Mouse (Mus musculus) CH12.LX (cell line): ENCODE results near the gene Rora. TPM values are rescaled to one million over a fixed set of nuclear protein-coding genes. Genes with fewer than 3 reads are reported as not detected.

Source experiments
- DNase-seq: peaks from one replicate; pipeline ENCODE4 v3.0.0-alpha.2; 2013; ENCODE audit errors: extremely low read depth
- H3K27ac ChIP-seq: 2 replicates; pipeline ENCODE4 v1.5.1; 2012; ENCODE audit warnings: low read depth, mild to moderate bottlenecking, control low read depth, moderate library complexity; ENCODE audit not compliant: insufficient read depth
- H3K27me3 ChIP-seq: replicated peaks from 2 replicates; pipeline ENCODE3; 2012; ENCODE audit warnings: inconsistent platforms
- H3K36me3 ChIP-seq, 2 experiments: replicated peaks in 1 of 2; 2 replicates each; pipeline versions ENCODE3 to v1.6.1; 2012; ENCODE audit warnings: inconsistent platforms in 1 of 2, low read length in 1 of 2, mild to moderate bottlenecking in 1 of 2, mixed read lengths in 1 of 2, moderate library complexity in 1 of 2; ENCODE audit not compliant: control insufficient read depth in 1 of 2, insufficient read depth in 1 of 2
- H3K4me1 ChIP-seq, 2 experiments: 2 replicates each; pipeline ENCODE4 v1.6.1; 2012; ENCODE audit warnings: inconsistent platforms in 1 of 2, moderate library complexity in 1 of 2; ENCODE audit not compliant: insufficient read depth in 2 of 2, control insufficient read depth in 1 of 2
- H3K4me2 ChIP-seq: 2 replicates; pipeline ENCODE4 v1.6.1; 2012; ENCODE audit warnings: low read depth, mild to moderate bottlenecking, control low read depth; ENCODE audit not compliant: poor library complexity, insufficient read depth, severe bottlenecking
- H3K4me3 ChIP-seq, 3 experiments: fragments of 150-350 bp in 1 of 3; sonication (generic) in 1 of 3; replicated peaks in 1 of 3; 2 replicates each; pipeline versions ENCODE3 to v1.5.1; 2011 to 2012; ENCODE audit warnings: low read depth in 2 of 3, low read length in 2 of 3, mild to moderate bottlenecking in 2 of 3, moderate library complexity in 2 of 3, control low read depth in 1 of 3, improper control_type of control experiment in 1 of 3, inconsistent platforms in 1 of 3, mixed read lengths in 1 of 3; ENCODE audit not compliant: poor library complexity in 1 of 3
- H3K79me2 ChIP-seq: replicated peaks from 2 replicates; pipeline ENCODE4 v1.6.1; 2012; ENCODE audit warnings: mild to moderate bottlenecking, moderate library complexity; ENCODE audit not compliant: control insufficient read depth, poor library complexity, insufficient read depth, severe bottlenecking; ENCODE audit errors: extremely low read depth
- H3K9ac ChIP-seq: 2 replicates; pipeline ENCODE4 v1.6.1; 2012; ENCODE audit warnings: low read depth, mild to moderate bottlenecking, control low read depth, moderate library complexity; ENCODE audit not compliant: insufficient read depth
- H3K9me3 ChIP-seq: replicated peaks from 2 replicates; pipeline ENCODE3; 2012; ENCODE audit warnings: low read length, inconsistent platforms, mixed read lengths
- BHLHE40 ChIP-seq: IDR thresholded peaks from 2 replicates; pipeline ENCODE4 v1.6.1; 2011; ENCODE audit warnings: mild to moderate bottlenecking, low read depth, low read length, improper control_type of control experiment
- CHD1 ChIP-seq: IDR thresholded peaks from 2 replicates; pipeline ENCODE4 v1.6.1; 2012; ENCODE audit warnings: low read depth, low read length, improper control_type of control experiment, inconsistent platforms
- CTCF ChIP-seq, 2 experiments: IDR thresholded peaks in 1 of 2; conservative IDR thresholded peaks in 1 of 2; 2 replicates each; pipeline ENCODE4 v1.5.1; 2011 to 2012; ENCODE audit warnings: low read depth in 2 of 2, low read length in 2 of 2, improper control_type of control experiment in 1 of 2, inconsistent platforms in 1 of 2, mild to moderate bottlenecking in 1 of 2, moderate library complexity in 1 of 2
- E2F4 ChIP-seq: IDR thresholded peaks from 2 replicates; pipeline ENCODE4 v1.6.1; 2011; ENCODE audit warnings: low read depth, low read length, improper control_type of control experiment; ENCODE audit not compliant: insufficient replicate concordance
- EP300 ChIP-seq: IDR thresholded peaks from 2 replicates; pipeline ENCODE4 v1.6.1; 2011; ENCODE audit warnings: low read length, improper control_type of control experiment
- ETS1 ChIP-seq: conservative IDR thresholded peaks from 2 replicates; pipeline ENCODE4 v1.6.1; 2012; ENCODE audit warnings: low read depth, mild to moderate bottlenecking, inconsistent platforms, low read length, improper control_type of control experiment, moderate library complexity
- GABPA ChIP-seq: IDR thresholded peaks from 2 replicates; pipeline ENCODE4 v1.6.1; 2012; ENCODE audit warnings: low read depth, low read length, improper control_type of control experiment, inconsistent platforms; ENCODE audit not compliant: insufficient replicate concordance
- HCFC1 ChIP-seq: IDR thresholded peaks from 2 replicates; pipeline ENCODE4 v1.6.1; 2012; ENCODE audit warnings: low read depth, mild to moderate bottlenecking, inconsistent platforms, low read length, improper control_type of control experiment
- IRF4 ChIP-seq: IDR thresholded peaks from 2 replicates; pipeline ENCODE4 v1.6.1; 2014; ENCODE audit warnings: low read depth, mild to moderate bottlenecking, inconsistent platforms, low read length, improper control_type of control experiment
- JUN ChIP-seq: IDR thresholded peaks from 2 replicates; pipeline ENCODE4 v1.6.1; 2011; ENCODE audit warnings: low read depth, mild to moderate bottlenecking, low read length, improper control_type of control experiment, moderate library complexity; ENCODE audit not compliant: insufficient read depth
- JUND ChIP-seq: conservative IDR thresholded peaks from 2 replicates; pipeline ENCODE4 v1.6.1; 2011; ENCODE audit warnings: low read depth, low read length, improper control_type of control experiment
- MAX ChIP-seq: IDR thresholded peaks from 2 replicates; pipeline ENCODE4 v1.6.1; 2011; ENCODE audit warnings: low read length, improper control_type of control experiment
- MAZ ChIP-seq: IDR thresholded peaks from 2 replicates; pipeline ENCODE4 v1.6.1; 2012; ENCODE audit warnings: low read depth, mild to moderate bottlenecking, inconsistent platforms, low read length, improper control_type of control experiment, moderate library complexity
- MXI1 ChIP-seq: IDR thresholded peaks from 2 replicates; pipeline ENCODE4 v1.6.1; 2011; ENCODE audit warnings: mild to moderate bottlenecking, low read depth, low read length, improper control_type of control experiment
- MYC ChIP-seq: IDR thresholded peaks from 2 replicates; pipeline ENCODE4 v1.6.1; 2011; ENCODE audit warnings: low read depth, mild to moderate bottlenecking, improper control_type of control experiment, low read length
- NELFE ChIP-seq: IDR thresholded peaks from 2 replicates; pipeline ENCODE4 v1.6.1; 2011; ENCODE audit warnings: low read depth, low read length, improper control_type of control experiment
- NRF1 ChIP-seq: IDR thresholded peaks from 2 replicates; pipeline ENCODE4 v1.6.1; 2014; ENCODE audit warnings: low read depth, mild to moderate bottlenecking, inconsistent platforms, low read length, improper control_type of control experiment, moderate library complexity
- PAX5 ChIP-seq: IDR thresholded peaks from 2 replicates; pipeline ENCODE4 v1.6.1; 2012; ENCODE audit warnings: low read length, inconsistent platforms, mixed read lengths
- POLR2A ChIP-seq: IDR thresholded peaks from 2 replicates; pipeline ENCODE4 v1.6.1; 2011; ENCODE audit warnings: low read depth, mild to moderate bottlenecking, improper control_type of control experiment, low read length
- POLR2AphosphoS2 ChIP-seq: IDR thresholded peaks from 2 replicates; pipeline ENCODE4 v1.6.1; 2011; ENCODE audit warnings: low read depth, low read length, improper control_type of control experiment
- RAD21 ChIP-seq: IDR thresholded peaks from 2 replicates; pipeline ENCODE4 v1.6.1; 2011; ENCODE audit warnings: low read depth, mild to moderate bottlenecking, low read length, improper control_type of control experiment, moderate library complexity
- SIN3A ChIP-seq: IDR thresholded peaks from 2 replicates; pipeline ENCODE4 v1.6.1; 2012; ENCODE audit warnings: low read length, improper control_type of control experiment, inconsistent platforms
- SMC3 ChIP-seq: IDR thresholded peaks from 2 replicates; pipeline ENCODE4 v1.6.1; 2011; ENCODE audit warnings: low read depth, low read length, improper control_type of control experiment
- TBP ChIP-seq: conservative IDR thresholded peaks from 2 replicates; pipeline ENCODE4 v1.6.1; 2011; ENCODE audit warnings: low read depth, low read length, improper control_type of control experiment
- UBTF ChIP-seq: IDR thresholded peaks from 2 replicates; pipeline ENCODE4 v1.6.1; 2012; ENCODE audit warnings: low read depth, mild to moderate bottlenecking, inconsistent platforms, low read length, improper control_type of control experiment, moderate library complexity
- USF1 ChIP-seq: IDR thresholded peaks from 2 replicates; pipeline ENCODE4 v1.6.1; 2014; ENCODE audit warnings: low read depth, mild to moderate bottlenecking, inconsistent platforms, low read length, improper control_type of control experiment
- USF2 ChIP-seq: conservative IDR thresholded peaks from 2 replicates; pipeline ENCODE4 v1.6.1; 2011; ENCODE audit warnings: low read depth, low read length, improper control_type of control experiment
- ZC3H11A ChIP-seq: IDR thresholded peaks from 2 replicates; pipeline ENCODE4 v1.6.1; 2012; ENCODE audit warnings: low read depth, mild to moderate bottlenecking, inconsistent platforms, low read length, improper control_type of control experiment
- ZKSCAN1 ChIP-seq: IDR thresholded peaks from 2 replicates; pipeline ENCODE4 v1.6.1; 2012; ENCODE audit warnings: low read depth, inconsistent platforms, low read length, improper control_type of control experiment, borderline replicate concordance
- ZMIZ1 ChIP-seq: IDR thresholded peaks from 2 replicates; pipeline ENCODE4 v1.6.1; 2012; ENCODE audit warnings: low read depth, mild to moderate bottlenecking, inconsistent platforms, low read length, improper control_type of control experiment
- ZNF384 ChIP-seq: IDR thresholded peaks from 2 replicates; pipeline ENCODE4 v1.6.1; 2012; ENCODE audit warnings: low read depth, low read length, improper control_type of control experiment, inconsistent platforms
- dilution Hi-C: fragments of 300-500 bp; cut with MboI; formaldehyde crosslinking; loops from 2 replicates; pipeline ENCODE4 v1.14.3; 2020; ENCODE audit warnings: low sequenced_read_pairs; ENCODE audit not compliant: extremely low pct_unique_long_range_greater_than_20kb, extremely low pct_ligation_motif_present
- in situ Hi-C: fragments of 300-500 bp; cut with MboI; formaldehyde crosslinking; loops from 3 replicates; pipeline ENCODE4 v1.14.3; 2019; ENCODE audit warnings: low sequenced_read_pairs, low pct_ligation_motif_present, low pct_unique_long_range_greater_than_20kb, mixed read lengths
- polyA plus RNA-seq: library from polyadenylated mRNA; unstranded; fragments of >175 nt; gene quantifications from 2 replicates; pipeline ENCODE4 v1.2.1, GENCODE M21; 2012; ENCODE audit warnings: low read depth; ENCODE audit not compliant: insufficient read length
- total RNA-seq, 2 experiments: library from RNA; depleted of rRNA; stranded (reverse); fragments of 300-350 nt in 1 of 2; fragments of >200 nt in 1 of 2; gene quantifications; 2 replicates each; pipeline ENCODE4 v1.2.3; 2012 to 2014

Rora gene
- total and polyA plus RNA-seq, 3 experiments: 0.36 to 0.66 (median 0.64) TPM

DNA sequence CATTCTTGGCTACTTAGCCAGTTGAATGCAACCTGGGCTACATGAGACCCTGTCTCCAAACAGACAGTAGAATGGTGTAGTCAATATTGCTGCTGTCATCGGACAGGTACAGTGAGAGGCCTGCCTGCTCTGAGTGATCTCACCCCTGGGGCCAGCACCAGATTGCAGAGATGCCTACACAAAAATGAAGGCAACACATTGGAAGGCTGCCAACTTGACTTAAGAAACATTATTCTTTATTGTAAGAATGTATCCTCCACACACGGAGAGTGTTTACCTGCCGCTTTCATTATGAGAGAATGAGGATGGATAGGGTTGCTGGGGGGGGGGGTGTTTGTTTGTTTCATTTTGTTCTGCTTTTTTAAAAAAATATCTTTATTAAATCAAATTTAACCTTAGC is 592.6 kb downstream of the Rora start:
- Histone ChIP-seq H3K36me3 (no peaks in the 10 kb centered on the region), H3K4me3 (no peak overlapping the region), H3K4me1 (no peaks in the 10 kb centered on the region), H3K4me2 (no peak overlapping the region), H3K27me3 (no peaks in the 10 kb centered on the region), H3K9me3 (no peaks in the 10 kb centered on the region), H3K9ac (no peak overlapping the region), H3K79me2 (no peaks in the 10 kb centered on the region), H3K27ac (no peak overlapping the region)
- no peak for DNase-seq
- dilution Hi-C loops: no loop called here
- in situ Hi-C loops: no loop called here
- TF ChIP-seq POLR2A: no peak
- TF ChIP-seq RAD21: no peak
- TF ChIP-seq UBTF: no peak
- TF ChIP-seq ZNF384: no peak
- no peak for TF ChIP-seq USF2
- no peak for TF ChIP-seq JUN
- TF ChIP-seq ZKSCAN1: no peak
- TF ChIP-seq IRF4: no peak
- TF ChIP-seq ETS1: no peak
- no peak for TF ChIP-seq PAX5
- TF ChIP-seq E2F4: no peak
- TF ChIP-seq NRF1: no peak
- no peak for TF ChIP-seq MAX
- TF ChIP-seq CTCF (conservative IDR thresholded peaks at IDR 0.05 in 1 of 2, IDR thresholded peaks at IDR 0.05 in 1 of 2; ENCODE audit: low read depth in 2 of 2, low read length in 2 of 2): no peak
- TF ChIP-seq SIN3A: no peak
- TF ChIP-seq MYC: no peak
- no peak for TF ChIP-seq CHD1
- TF ChIP-seq TBP: no peak
- TF ChIP-seq POLR2AphosphoS2: no peak
- TF ChIP-seq ZC3H11A: no peak

DNA sequence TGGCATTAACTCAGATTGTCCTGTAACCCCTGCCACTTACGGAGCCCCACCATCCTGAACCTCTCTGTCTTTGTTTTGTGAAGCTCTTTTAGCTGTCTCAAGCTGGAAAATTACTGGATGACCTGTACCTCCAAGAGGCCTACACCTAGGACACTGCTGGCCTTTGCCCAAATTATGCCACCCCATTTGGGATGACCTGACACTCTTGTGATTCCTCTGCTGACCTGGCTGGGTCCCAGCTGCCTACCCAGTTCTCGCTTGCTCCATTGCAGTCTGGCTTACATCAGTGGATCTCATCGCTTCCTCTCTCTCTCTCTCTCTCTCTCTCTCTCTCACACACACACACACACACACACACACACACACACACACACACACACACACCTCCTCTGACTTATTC is 596.0 kb downstream of the Rora start:
- no peak overlapping the region for H3K4me2 ChIP-seq
- H3K27ac ChIP-seq: no peak overlapping the region
- H3K4me3 ChIP-seq: no peak overlapping the region
- in situ Hi-C loops: no loop called here
- H3K36me3 ChIP-seq: no peaks in the 10 kb centered on the region
- TF ChIP-seq GABPA: no peak
- TF ChIP-seq IRF4: no peak
- TF ChIP-seq PAX5: no peak
- no peak for TF ChIP-seq MAX
- no peak for TF ChIP-seq SMC3
- no peak for TF ChIP-seq ETS1
- TF ChIP-seq MYC: no peak
- no peak for TF ChIP-seq HCFC1
- TF ChIP-seq BHLHE40: no peak
- TF ChIP-seq CHD1: no peak
- no peak for TF ChIP-seq JUND
- TF ChIP-seq USF1: no peak
- TF ChIP-seq MXI1: no peak
- TF ChIP-seq ZMIZ1: no peak
- no peak for TF ChIP-seq POLR2A
- TF ChIP-seq RAD21: no peak
- TF ChIP-seq MAZ: no peak
- no peak for TF ChIP-seq NELFE
- no peak for TF ChIP-seq EP300
- no peak for TF ChIP-seq NRF1
- no peaks in the 10 kb centered on the region for H3K79me2 ChIP-seq
- no peaks in the 10 kb centered on the region for H3K9me3 ChIP-seq
- no peaks in the 10 kb centered on the region for H3K4me1 ChIP-seq
- no peak overlapping the region for H3K9ac ChIP-seq
- dilution Hi-C loops: no loop called here
- no peaks in the 10 kb centered on the region for H3K27me3 ChIP-seq
- no peak for DNase-seq
